Mouse (Mus musculus) forebrain, embryonic 11.5 days (tissue): ENCODE results near the gene Ccnk. TPM values are rescaled to one million over a fixed set of nuclear protein-coding genes. Genes with fewer than 3 reads are reported as not detected.
A peak's percentile ranks its signal among the peaks of the same experiment; 100 is the strongest.

ENCODE experiments used
- ATAC-seq: fragments of 200-750 bp; cut with Nextera tagmentation; replicated peaks from 2 replicates; pipeline ENCODE4 v1.8.0; 2017; ENCODE audit warnings: moderate TSS enrichment; ENCODE audit not compliant: low FRiP score
- DNase-seq: peaks from one replicate; pipeline ENCODE4 v3.0.0-alpha.2; 2017; ENCODE audit warnings: low spot score
- H3K27ac ChIP-seq: fragments of 300-500 bp; sonication (generic); 2 replicates; pipeline ENCODE4 v1.5.1; 2014; ENCODE audit warnings: low read depth, low read length
- H3K27me3 ChIP-seq: fragments of 300-500 bp; sonication (generic); 2 replicates; pipeline ENCODE4 v1.6.1; 2014; ENCODE audit warnings: mild to moderate bottlenecking, low read length, mixed read lengths; ENCODE audit not compliant: control insufficient read depth, insufficient read depth
- H3K36me3 ChIP-seq: fragments of 300-500 bp; sonication (generic); 2 replicates; pipeline ENCODE4 v1.6.1; 2014; ENCODE audit warnings: mild to moderate bottlenecking, low read length, moderate library complexity, mixed read lengths; ENCODE audit not compliant: control insufficient read depth, insufficient read depth
- H3K4me1 ChIP-seq: fragments of 300-500 bp; sonication (generic); replicated peaks from 2 replicates; pipeline ENCODE4 v1.6.1; 2014; ENCODE audit warnings: low read length, mixed read lengths; ENCODE audit not compliant: control insufficient read depth, insufficient read depth
- H3K4me2 ChIP-seq: fragments of 300-500 bp; sonication (generic); 2 replicates; pipeline ENCODE4 v1.6.1; 2014; ENCODE audit warnings: low read depth, mild to moderate bottlenecking, low read length, moderate library complexity, mixed read lengths; ENCODE audit not compliant: severe bottlenecking
- H3K4me3 ChIP-seq: fragments of 300-500 bp; sonication (generic); 2 replicates; pipeline ENCODE4 v1.5.1; 2014; ENCODE audit warnings: low read depth, low read length
- H3K9ac ChIP-seq: fragments of 300-500 bp; sonication (generic); 2 replicates; pipeline ENCODE4 v1.6.1; 2014; ENCODE audit warnings: low read length
- H3K9me3 ChIP-seq: fragments of 300-500 bp; sonication (generic); 2 replicates; pipeline ENCODE4 v1.6.1; 2016; ENCODE audit warnings: low read length, mixed read lengths; ENCODE audit not compliant: control insufficient read depth
- WGBS: fragments of 180-500 bp; shearing (Covaris S2); extraction: QIAGEN DNeasy Blood & Tissue Kit; methylation state at CpG from one replicate; pipeline ENCODE4 v1.1.7; 2014; 5-methylcytosine and 5-hydroxymethylcytosine counted together
- polyA plus RNA-seq: library from polyadenylated mRNA; unstranded; fragments of >200 nt; fragmentation: Nextera tagmentation; extraction: Ambion mirVana; gene quantifications from 2 replicates; pipeline ENCODE4 v1.2.1, GENCODE M21; 2014

Gene Ccnk
- polyA plus RNA-seq, 1 experiment from 2014 or later = 5.0 TPM

DNA sequence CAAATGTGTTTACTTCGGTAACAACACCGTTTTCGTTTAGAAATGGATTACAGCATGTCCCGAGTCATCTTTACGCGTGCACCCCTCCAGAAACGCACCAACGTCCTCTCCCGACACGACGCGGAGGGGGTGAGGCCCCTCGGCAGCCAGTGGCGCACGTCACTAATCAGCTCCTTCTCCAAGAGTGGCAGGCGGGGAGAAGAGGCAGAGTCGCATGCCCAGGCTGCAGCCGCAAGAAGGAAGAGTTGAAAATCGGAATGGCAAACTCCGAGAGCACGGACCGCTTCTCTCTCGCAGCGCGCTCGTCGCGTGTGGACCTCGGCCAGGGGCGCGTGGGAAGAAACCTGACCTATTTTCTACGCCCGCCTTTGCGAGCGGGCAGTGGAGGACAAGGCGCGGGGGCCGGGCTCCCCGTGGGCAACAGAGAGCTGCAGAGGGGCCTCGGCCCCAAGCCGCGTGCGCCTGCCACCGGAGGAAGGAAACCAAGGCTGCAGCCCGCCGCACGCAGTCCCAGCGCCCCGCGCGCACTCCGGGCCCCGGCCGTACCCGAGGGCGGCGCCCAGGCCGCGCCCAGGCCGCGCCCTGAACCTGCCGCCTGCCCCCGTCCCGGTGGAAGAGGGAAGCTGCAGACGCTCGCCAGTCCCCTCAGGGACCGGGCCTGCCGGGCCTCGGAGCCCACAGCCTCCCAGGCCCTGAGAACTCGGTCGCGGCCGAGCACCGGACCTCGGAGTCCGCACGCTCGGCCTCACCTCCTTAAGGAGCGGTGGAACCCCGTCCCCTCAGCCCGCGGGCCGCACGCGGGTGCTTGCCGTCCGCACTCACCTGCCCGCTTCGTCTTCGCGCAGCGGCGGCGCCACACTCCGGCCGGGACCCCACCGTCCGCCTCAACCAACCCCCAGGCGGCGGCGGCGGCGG, 791 bp upstream of the Ccnk start:
- H3K9ac ChIP-seq = peak overlapping the region; percentile 94
- no peaks in the 10 kb centered on the region for H3K27me3 ChIP-seq
- ATAC-seq = peak; percentile 51
- H3K4me1 ChIP-seq = peaks cover 11% of the 10 kb centered on the region
- H3K27ac ChIP-seq = peak overlapping the region; percentile 53
- no peaks in the 10 kb centered on the region for H3K9me3 ChIP-seq
- H3K36me3 ChIP-seq = no peaks in the 10 kb centered on the region; the same call in 1 of the 2 replicates
- peak overlapping the region; percentile 85 for H3K4me2 ChIP-seq
- DNase-seq = peak; percentile 77
- peak overlapping the region; percentile 98 for H3K4me3 ChIP-seq
- under 1% methylated on average over 99 of the region's 103 CpGs for WGBS

DNA sequence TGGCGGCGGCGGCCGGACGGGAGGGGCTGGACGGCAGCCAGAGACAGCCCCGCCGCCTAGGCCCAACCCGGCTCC, 296 bp upstream of the Ccnk start, which contains the start of gene Setd3:
TSS of gene Setd3 (minus strand) at position 69 of the 75 bp plus-strand sequence.
- no peaks in the 10 kb centered on the region; the same call in 1 of the 2 replicates for H3K36me3 ChIP-seq
- no peak for ATAC-seq

DNA sequence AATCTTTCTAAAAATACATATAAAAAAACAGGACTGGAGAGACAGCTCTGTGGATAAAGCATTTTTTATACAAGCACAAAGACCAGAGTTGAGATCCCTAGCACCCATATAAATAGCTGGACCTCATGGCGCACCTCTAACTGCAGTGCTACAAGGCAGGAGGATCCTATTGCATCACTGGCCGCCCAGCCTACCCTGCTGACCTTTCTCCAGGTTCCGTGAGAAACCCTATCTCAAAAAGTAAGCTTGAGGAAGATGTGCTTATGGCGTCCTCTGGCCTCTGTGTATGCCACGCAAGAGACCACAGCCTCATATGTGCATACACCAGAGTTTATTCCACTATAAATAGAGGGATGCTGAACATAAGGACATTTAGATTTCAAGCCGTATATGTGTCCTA, 2.3 kb downstream of the Ccnk start:
- ATAC-seq (no peak), DNase-seq (no peak)
- H3K9ac ChIP-seq = no peak overlapping the region
- peaks cover 11% of the 10 kb centered on the region for H3K4me1 ChIP-seq
- no peaks in the 10 kb centered on the region for H3K27me3 ChIP-seq
- H3K36me3 ChIP-seq = peaks cover 2% of the 10 kb centered on the region; the same call in 1 of the 2 replicates
- no peak overlapping the region for H3K4me2 ChIP-seq
- no peaks in the 10 kb centered on the region for H3K9me3 ChIP-seq
- WGBS = 91% methylated on average over 6 of the region's 6 CpGs
- H3K27ac ChIP-seq = no peak overlapping the region
- no peak overlapping the region for H3K4me3 ChIP-seq

More for the DNA sequence above, 296 bp upstream of the Ccnk start, which contains the start of gene Setd3:
- no peaks in the 10 kb centered on the region for H3K27me3 ChIP-seq
- peak within 1 kb of the TSS; percentile 53 for H3K27ac ChIP-seq
- peak within 1 kb of the TSS; percentile 98 for H3K4me3 ChIP-seq
- H3K4me2 ChIP-seq = peak within 1 kb of the TSS; percentile 90
- H3K9ac ChIP-seq = peak within 1 kb of the TSS; percentile 94
- no peaks in the 10 kb centered on the region for H3K9me3 ChIP-seq
- no peak for DNase-seq
- H3K4me1 ChIP-seq = peaks cover 11% of the 10 kb centered on the region
- 0% methylated on average over 9 of the region's 9 CpGs for WGBS

DNA sequence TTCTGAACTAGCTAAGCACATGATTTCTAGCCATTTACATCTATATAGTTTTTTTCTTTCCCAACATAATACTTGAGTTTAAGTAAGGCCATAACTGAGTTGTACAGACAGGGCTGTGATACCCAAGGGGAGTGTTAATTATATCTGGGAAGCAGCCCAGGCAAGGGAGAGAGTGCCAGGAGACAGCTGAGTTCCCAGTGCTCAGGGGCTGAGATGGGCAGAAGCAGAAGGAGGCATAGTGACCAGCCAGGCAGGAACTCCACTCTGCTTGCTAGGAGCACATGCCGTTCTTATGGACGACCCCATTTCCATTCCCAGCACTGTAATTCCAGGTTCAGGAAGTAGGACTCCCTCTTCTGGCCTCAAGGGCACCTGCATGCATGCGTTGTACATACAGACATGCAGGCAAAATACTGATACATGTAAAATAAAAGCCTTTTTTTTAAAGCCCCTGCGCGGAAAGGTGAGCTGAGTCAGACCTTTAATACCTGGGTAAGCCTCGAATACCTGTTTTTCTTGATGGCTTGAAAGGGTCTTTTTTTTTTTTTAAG, 8.2 kb downstream of the Ccnk start:
- H3K27me3 ChIP-seq = no peaks in the 10 kb centered on the region
- no peak overlapping the region for H3K9ac ChIP-seq
- H3K4me3 ChIP-seq = no peak overlapping the region
- H3K4me1 ChIP-seq = no peaks in the 10 kb centered on the region
- H3K27ac ChIP-seq = no peak overlapping the region
- H3K9me3 ChIP-seq = no peaks in the 10 kb centered on the region
- no peak for DNase-seq
- H3K36me3 ChIP-seq = peaks cover 25% of the 10 kb centered on the region
- H3K4me2 ChIP-seq = no peak overlapping the region
- ATAC-seq = no peak
- 93% methylated on average over 6 of the region's 6 CpGs for WGBS

DNA sequence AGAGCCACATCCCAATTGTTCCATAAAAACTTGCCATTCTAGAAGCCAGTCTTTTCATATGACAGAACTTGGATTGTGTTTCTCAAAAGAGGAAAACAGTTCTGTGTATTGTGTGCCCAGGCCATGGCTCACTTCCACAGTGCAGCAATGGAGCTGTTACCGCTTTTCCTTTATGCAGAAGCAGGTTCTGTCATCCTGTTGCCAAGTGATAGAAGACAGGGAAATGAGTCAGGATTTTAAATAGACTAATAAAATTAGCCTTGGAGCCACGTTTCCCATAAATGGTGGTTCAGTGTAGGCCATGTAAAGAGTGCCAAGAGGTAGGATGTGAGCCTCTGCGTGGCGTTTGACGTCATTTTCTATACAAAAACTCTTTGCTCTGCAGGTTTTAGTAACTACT, 14.5 kb downstream of the Ccnk start:
- Histone ChIP-seq H3K27me3 (no peaks in the 10 kb centered on the region), H3K4me1 (no peaks in the 10 kb centered on the region), H3K9me3 (no peaks in the 10 kb centered on the region), H3K27ac (no peak overlapping the region), H3K36me3 (peaks cover 22% of the 10 kb centered on the region), H3K4me3 (no peak overlapping the region), H3K4me2 (no peak overlapping the region), H3K9ac (no peak overlapping the region)
- ATAC-seq = no peak
- 96% methylated on average over 5 of the region's 5 CpGs for WGBS
- no peak for DNase-seq

DNA sequence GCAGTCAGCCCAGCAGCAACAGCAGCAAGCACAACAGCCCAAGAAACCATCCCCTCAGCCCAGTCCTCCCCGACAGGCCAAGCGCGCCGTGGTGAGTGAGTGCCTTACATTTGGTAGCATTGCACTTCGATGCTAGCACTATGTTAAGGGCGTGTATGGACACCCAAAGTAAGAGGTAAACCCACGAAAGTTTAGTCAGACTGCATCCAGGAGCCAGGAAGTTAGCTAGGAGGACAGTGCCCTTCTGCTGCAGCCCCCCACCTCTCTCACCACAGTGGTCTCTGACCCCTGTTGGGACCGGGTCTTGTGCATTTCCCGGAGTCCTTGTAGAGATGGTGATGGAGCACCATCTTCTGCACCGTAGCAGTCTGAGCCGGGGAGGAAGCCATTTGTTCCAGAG, 16.4 kb downstream of the Ccnk start:
- DNase-seq = no peak
- Histone ChIP-seq H3K4me3 (no peak overlapping the region), H3K4me1 (no peaks in the 10 kb centered on the region), H3K27me3 (no peaks in the 10 kb centered on the region), H3K9me3 (no peaks in the 10 kb centered on the region), H3K36me3 (peaks cover 17% of the 10 kb centered on the region), H3K4me2 (no peak overlapping the region), H3K9ac (no peak overlapping the region), H3K27ac (no peak overlapping the region)
- no peak for ATAC-seq
- WGBS = 95% methylated on average over 11 of the region's 11 CpGs

DNA sequence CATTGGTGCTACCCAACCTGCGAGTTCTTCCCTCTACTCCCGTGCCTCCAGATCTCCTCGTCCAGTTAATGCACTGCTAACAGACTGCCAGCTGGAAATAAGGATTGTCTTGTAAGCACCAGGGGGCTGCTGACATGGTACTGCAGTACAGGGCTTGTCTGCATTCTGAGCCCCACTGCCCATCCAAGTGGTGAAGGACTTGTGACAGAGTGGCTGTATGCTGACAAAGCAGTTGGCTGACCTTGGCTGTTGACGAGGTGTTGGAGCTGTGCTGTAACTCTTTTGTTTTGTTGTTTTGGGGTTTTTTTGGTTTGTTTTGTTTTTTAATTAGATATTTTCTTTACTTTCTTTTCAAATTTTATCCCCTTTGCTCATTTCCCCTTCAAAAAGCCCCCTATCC, 19.1 kb downstream of the Ccnk start:
- H3K36me3 ChIP-seq = peaks cover 12% of the 10 kb centered on the region

DNA sequence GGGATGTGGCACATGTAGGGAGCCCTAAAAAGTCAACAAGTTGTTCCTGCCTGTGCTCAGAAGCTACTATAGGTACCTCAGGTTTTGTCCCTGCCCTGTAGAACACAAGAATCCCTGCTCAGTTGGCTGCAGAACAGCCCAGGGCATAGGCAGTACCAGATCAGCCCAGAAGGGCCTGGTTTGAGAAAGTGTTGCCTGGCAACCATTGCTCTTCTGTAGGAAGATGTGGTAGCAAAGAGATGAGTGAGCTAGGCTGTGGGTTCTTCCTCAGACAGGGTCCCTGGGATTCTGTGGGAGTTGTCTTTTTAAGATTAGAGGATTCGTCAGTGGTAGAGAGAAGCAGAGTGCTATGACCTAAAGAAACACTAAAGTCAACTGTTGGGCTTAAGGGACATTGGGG, 20.7 kb downstream of the Ccnk start:
- Histone ChIP-seq H3K27ac (no peak overlapping the region), H3K36me3 (peaks cover 10% of the 10 kb centered on the region), H3K27me3 (no peaks in the 10 kb centered on the region), H3K9ac (no peak overlapping the region), H3K4me2 (no peak overlapping the region), H3K4me3 (no peak overlapping the region), H3K9me3 (no peaks in the 10 kb centered on the region), H3K4me1 (no peaks in the 10 kb centered on the region)
- DNase-seq (no peak), ATAC-seq (no peak)
- 91% methylated on average over 1 of the region's 1 CpGs for WGBS

More for the DNA sequence above, 19.1 kb downstream of the Ccnk start:
- H3K4me1 ChIP-seq = no peaks in the 10 kb centered on the region
- H3K4me2 ChIP-seq = no peak overlapping the region
- WGBS = 83% methylated on average over 4 of the region's 4 CpGs
- no peak for ATAC-seq
- DNase-seq = no peak
- no peak overlapping the region for H3K4me3 ChIP-seq
- no peak overlapping the region for H3K27ac ChIP-seq
- no peaks in the 10 kb centered on the region for H3K27me3 ChIP-seq
- no peak overlapping the region for H3K9ac ChIP-seq
- H3K9me3 ChIP-seq = no peaks in the 10 kb centered on the region

DNA sequence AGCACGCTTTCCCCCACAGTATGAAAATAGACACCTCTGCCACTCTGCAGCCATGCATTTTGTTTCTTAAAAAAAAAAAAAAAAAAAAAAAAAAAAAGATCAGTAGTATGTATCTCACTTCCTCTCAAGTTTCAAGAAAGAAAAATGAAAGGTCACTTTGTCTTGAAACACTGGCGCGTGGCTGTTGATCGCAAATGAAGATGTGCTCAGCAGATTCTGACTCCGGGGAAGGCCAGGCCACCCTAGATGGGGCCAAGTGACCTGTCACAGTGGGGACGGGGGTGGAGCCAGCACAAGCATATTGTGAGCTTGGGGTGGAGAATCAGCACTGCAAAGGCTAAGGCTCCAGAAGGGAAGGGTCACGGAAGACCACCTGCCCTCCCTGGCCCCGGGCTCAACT, 24.5 kb downstream of the Ccnk start:
- no peak for ATAC-seq
- Histone ChIP-seq H3K9ac (no peak overlapping the region), H3K4me2 (no peak overlapping the region), H3K9me3 (no peaks in the 10 kb centered on the region), H3K36me3 (peaks cover 2% of the 10 kb centered on the region; the same call in 1 of the 2 replicates), H3K4me1 (no peaks in the 10 kb centered on the region), H3K4me3 (no peak overlapping the region), H3K27ac (no peak overlapping the region), H3K27me3 (no peaks in the 10 kb centered on the region)
- no peak for DNase-seq
- 81% methylated on average over 8 of the region's 8 CpGs for WGBS
